Mouse (Mus musculus): ENCODE data around the gene Nphs1.

The Nphs1 gene

DNA sequence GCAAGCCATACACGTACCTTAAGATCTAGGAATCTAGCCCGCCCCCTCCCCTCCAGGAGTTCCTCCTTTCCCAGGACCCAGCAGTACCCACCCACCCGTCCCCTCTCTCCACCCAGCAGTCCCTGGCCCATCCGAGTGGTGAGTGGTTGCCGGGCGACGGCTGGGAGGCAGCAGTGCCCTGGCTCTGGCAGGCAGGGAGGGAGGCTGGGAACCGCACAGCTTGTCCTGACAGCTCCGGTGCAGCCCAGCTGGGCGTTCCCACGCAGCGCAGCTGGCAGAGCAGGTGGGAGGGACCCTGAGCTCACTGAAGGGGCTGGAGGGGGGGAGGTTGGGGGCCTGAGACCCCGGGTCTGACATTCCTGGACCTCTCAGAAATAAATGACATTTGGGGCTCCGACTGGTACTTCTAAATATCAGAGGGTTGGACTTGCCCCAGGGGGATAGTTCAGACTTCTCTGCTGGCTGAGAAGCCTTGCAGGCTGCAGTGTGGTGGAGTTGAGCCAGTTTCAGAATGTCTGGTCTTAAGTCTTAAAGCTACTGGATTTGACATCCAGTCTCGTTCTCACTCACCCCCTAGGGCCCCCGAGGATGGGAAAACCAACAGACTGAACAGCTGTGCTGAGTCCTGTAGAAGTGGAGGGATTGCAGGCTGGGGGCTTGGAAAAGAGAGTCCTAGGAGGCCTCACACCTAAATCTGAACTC lies at the start of gene Nphs1, which contains the start of gene Kirrel2:
Gene Nphs1, plus strand, starts transcription at position 687 of the 702 bp plus-strand sequence.
Gene Kirrel2, minus strand, starts transcription at position 62 of the 702 bp plus-strand sequence.
- DNase-seq (ENCODE audit: low spot score in 2 of 2): no peak

DNA sequence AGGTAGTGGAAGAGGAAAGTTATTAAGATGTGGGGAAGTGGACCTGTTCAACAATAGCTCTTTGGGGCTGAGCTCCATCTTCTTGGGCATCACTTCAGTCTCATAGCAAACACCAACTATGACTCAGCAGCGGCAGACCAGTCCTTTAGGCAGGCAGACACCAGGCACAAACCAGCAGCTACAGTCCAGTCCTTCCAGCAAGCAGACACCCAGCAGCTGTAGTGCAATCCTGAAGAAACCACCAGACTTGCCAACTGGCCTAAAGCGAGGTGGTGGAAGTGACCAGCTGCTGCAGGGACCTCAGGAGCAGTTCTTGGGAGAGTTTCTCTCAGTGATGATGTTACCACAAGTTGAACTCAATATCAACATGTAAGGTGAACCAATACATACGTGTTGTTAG lies 49.5 kb upstream of the Nphs1 start:
- no peak for DNase-seq (ENCODE audit: low spot score in 2 of 2)

DNA sequence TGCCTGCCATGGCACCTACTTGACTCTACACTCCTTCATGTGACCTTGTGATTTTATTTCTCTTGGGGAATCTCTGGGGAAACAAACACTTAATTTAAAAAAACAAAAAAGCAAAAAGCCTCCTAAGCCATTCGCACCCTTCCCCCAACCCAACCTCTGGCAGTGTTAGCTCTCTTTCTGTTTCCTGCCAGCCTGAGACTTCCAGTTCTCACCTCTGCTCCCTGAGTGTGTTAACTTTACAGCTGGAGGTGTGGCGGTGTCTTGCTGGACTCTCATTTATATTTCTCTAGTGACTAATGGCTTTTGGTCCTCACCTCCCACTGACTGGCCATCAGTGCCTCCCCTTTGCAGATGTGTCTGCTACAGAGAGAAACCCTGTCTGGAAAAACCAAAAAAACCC lies 48.3 kb upstream of the Nphs1 start:
- peak; percentile 61 to 80 for DNase-seq (ENCODE audit: low spot score in 2 of 2)

DNA sequence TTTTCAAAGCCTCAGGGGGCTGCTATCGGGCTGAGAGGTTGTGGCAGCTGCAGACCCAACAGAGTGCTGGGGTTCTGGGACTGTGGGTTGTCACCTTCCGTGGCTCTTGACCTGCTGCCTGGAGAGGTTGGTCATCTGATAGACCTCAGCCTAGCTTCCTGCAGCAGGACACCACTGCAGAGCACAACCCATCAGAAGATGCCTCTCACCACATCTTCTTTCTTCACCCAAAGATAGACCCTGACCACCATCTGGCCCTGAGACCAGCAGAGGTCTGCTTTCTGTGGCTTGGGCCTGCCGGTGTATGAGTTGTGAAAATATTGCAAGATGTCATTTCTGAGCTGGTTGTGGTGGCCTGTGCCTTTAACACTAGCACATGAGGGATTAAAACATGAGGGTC lies 47.1 kb upstream of the Nphs1 start:
- DNase-seq (ENCODE audit: low spot score in 2 of 2): peak; percentile 56 to 78

DNA sequence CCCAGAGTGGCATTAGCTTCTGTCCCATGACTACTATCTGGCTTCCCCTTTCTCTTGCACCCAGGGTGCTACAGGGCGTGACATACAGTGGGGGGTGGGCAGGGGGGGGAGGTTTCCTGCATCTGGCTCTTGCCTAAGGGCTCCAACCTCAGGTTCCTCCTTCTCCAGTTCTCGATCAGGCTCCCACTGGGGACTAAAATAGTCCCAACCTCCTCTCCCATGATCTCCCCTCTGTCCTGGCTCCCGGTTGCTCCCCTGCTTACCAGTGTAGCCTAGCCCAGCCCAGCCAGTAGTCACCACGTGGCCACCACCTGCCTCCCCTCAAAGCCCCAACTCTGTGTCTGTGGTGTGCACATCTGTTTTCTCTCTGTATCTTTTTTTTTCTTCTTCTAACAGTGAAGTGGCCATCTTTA lies 45.4 kb upstream of the Nphs1 start:
- peak in 1 of 2 experiments; percentile 69 for DNase-seq (ENCODE audit: low spot score in 2 of 2)

DNA sequence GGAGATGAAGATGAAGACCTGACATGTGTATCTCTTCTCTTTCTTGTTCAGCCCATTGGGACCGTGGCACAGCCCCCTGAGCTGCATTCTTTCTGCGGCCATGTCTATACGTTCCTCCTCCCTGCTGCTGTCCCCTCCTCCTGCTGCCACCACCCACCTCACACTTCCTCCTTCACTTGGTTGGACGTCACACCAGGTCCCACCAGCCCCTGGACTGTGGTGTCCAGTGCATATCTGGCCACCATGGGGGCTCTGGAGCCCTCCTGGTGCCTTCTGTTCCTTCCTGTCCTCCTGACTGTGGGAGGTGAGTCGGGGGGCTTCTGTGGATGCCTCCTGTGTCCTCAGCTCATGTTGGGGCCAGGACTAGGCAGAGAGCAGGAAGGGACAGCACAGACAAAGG lies 44.5 kb upstream of the Nphs1 start, which contains the start of gene Tyrobp:
Gene Tyrobp, plus strand, starts transcription at position 165 of the 400 bp plus-strand sequence.
- peak; percentile 65 to 78 for DNase-seq (ENCODE audit: low spot score in 2 of 2)

DNA sequence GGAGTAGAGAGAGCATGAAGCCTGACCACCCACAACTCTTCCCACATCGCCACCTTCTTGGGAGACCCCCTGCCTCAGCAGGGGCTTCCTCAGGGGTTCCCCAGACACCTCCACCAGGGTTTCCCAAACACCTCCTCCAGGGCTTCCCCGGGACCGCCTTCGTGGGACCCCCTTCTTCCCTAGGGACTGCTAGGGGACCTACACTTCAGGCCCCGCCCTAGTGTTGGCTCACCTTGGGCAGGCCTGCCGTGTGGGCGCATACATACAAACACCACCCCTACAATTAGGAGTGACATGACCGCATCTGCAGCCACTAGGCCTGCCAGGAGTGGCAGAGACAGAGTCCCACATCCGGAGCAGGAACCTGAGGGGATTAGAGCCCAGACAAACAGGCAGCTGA lies 40.3 kb upstream of the Nphs1 start:
- DNase-seq (ENCODE audit: low spot score in 2 of 2): peak; percentile 65 to 69

DNA sequence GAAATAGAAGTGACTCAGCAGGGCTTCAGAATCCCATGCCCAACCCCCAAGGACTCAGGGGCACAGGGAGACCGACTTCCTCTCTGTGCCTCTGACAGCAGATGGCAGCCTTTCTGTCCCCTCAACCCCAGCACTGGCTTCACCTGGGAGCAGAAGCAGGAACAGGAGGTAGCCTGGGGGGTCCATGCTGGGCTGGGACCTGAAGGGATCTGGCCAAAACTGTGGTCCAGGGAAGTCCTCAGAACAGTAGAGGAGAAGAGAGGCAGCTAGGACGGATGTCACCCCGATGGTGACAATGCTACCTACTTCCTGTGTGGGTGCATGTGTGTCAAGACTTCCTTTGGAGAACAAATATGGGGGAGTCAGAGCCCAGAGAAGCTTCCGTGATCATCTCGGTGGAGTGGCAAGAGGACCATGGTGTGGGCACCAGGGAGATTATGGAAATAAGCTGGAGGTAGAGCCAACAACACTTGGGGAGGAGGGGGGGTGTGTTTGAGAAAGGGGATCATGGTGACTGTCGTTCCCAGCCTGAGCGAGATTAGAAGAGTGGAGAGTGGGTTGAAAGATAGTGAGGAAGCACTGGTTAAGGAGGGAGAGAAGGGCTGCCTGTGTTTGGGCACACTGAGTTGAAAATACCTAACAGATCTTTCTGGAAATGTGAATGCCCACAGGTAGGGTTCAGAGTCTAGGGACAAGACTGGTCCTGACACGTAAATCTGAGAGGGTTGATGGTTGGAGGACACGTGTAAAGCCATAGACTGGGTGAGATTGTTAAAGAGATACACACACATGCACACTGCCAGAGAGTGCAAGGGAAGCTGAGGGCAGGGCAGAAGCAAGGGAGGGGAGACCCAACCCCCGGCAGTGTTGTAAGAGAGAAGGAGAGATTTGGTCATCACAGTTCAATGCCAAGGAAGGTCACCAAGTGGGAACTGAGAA lies 38.3 kb upstream of the Nphs1 start, which contains the start of gene Hcst:
Gene Hcst, minus strand, starts transcription at position 294 of the 939 bp plus-strand sequence.
- DNase-seq (ENCODE audit: low spot score in 2 of 2): peak; percentile 71 to 74

DNA sequence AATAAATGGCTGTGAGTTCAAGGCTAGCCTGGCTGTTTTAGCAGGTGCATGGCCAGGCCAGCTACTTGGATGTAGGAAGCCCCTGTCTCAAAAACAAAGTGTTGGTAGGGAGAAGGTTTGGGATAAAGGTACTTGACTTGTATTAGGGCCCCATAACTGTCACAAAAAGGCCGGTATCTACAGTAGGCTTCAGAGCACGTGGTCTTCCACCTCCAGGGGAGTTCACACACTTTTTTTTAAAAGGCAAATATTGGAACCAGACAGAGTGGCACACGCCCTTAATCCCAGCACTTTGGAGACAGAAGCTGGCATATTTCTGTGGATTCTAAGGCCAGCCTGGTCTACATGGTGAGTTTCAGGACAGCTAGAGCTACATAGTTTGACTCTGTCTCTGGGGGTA lies 37.4 kb upstream of the Nphs1 start:
- no peak for DNase-seq (ENCODE audit: low spot score in 2 of 2)

DNA sequence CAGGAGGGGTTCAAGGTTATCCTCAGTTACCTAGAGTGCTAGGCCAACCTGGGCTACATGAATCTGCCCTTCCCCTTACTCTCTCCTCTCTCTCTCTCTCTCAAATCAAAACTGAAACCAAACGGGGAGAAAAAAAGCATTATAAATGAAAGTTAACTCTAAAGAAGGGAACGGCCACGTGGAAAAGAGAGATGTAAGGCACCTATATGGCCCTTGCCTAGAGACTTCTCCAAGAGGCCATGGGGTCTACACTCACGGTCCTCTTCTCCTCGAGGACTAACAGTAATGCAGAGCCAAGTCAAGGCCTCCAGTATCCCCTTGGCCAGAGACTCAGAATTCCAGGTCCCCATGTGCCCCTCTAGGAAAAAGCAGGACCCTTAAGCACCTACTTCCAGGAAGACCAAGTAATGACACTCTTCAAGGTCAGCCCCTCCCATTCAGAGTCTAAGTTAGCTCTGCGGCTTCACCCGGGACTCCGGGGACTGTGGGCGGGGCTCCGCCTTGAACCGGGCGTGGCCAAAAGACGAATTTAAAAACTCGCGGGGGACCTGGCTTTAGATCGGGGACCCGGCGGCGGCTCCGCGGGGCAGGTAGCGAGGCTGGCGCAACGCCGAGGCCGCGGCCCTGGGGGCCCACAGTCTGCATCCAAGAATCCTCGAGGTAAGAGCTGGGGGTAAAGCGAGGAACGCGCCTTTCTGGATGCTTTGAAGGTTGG lies 36.8 kb upstream of the Nphs1 start, which contains the start of gene Nfkbid:
Gene Nfkbid, plus strand, starts transcription at position 558 of the 715 bp plus-strand sequence.
- DNase-seq (ENCODE audit: low spot score in 2 of 2): peak; percentile 87 to 90

DNA sequence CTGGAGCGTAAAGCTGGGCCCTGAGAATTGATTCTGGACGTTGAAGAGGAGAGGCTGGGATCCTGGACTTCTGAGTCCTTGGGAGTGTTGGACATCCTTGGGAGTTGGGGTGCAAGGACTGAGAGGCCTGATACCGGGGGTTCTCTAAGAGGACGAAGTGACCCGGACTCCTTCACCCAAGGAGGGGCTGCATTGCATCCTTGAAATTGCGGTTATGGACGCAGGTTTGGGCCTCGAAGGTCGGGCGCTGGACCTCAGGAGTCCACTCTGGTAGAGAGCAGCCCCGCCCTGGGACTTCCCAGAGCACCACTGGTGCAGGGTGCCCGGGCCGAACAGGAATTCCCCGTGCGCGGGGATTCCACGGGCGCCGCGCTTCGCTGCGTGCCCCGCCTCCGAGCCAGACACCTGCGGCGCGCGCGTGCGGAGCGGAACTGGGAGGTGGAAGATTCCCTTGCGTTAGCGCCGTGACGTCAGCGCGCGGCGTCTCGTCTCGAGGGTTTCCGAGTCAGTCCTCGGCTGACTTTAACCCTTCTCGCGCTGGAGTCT lies 36.2 kb upstream of the Nphs1 start:
- DNase-seq (ENCODE audit: low spot score in 2 of 2): peak; percentile 94 to 96

DNA sequence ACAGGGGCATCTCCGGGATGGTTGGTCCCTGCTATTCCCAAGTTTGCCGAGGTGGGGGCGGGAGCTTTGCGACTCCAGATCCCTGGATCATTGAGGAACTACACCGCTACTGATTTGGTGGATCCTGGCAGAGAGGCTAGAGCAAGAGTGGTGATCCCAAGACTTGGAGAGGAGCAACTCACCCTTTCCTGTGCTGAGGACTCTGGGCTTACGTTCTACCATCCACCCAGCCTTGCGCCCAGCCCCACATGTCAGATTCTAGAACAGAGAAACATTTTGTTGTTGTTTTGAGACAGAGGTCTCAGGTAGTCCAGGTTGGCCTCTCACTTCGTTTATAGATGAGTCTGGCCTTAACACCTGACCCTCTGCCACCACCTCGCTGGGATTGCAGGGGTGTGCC lies 35.6 kb upstream of the Nphs1 start:
- DNase-seq (ENCODE audit: low spot score in 2 of 2): peak in 1 of 2 experiments; percentile 36

DNA sequence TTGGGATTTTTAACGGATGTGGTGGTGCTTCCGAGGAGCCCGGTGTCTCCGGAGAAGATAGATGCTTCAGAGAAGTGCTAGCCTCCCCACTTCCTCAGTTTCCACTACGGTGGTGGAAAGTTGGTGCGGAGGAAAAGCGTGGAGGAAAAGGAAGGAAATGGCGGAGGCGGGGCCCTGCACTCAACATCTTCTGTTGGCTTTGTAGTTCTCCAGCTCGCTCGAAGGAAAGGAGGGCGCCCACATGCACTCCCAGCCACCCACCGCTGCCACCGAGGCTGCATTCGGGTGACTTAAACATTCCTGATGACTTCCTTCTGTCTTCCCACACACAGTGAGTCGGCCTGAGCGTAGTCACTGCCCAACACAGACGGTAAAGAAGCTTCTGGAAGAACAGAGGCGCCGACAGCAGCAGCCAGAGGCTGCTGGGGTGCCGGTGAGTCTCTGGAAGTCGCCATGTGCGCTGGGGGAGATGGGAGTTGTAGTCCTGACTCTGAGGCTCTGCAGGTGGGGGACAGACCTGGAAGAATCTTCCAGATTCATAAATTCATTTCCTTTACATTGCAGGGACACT lies 35.0 kb upstream of the Nphs1 start:
- no peak for DNase-seq (ENCODE audit: low spot score in 2 of 2)

DNA sequence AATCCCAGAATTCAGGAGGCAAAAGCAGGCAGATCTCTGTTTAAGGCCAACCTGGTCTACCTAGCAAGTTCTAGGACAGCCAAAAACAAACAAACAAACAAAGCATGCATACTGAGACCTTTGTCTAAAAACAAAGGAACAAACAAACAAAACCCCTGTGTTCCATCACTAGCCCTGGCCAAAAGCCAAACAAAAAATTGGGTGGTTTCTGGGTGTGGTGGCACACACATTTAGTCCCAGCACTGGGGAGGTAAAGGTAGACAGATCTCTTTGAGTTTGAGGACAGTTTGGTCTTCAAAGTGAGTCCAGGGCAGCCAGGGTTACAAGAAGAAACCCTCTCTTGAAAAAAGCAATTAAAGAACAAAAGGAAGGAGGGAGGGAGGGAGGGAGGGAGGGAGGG lies 28.8 kb upstream of the Nphs1 start:
- no peak for DNase-seq (ENCODE audit: low spot score in 2 of 2)

DNA sequence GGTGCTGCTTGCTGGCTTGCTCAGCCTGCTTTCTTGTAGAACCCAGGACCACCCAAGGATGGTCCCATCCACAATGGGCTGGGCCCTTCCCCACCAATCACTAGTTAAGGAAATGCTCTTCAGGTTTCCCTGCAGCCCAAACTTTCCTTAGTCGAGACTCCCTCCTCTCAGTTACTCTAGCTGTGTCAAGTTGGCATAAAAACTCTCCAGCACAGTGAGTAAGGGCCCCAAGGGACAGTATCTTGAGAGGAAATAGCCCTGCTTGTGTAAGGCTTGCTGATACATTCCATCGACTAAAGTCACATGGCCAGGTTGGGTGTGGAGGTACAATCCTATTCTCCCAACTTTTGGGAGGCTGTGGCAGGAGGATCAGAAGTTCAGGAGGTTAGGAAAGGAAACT lies 27.9 kb upstream of the Nphs1 start:
- DNase-seq (ENCODE audit: low spot score in 2 of 2): no peak

DNA sequence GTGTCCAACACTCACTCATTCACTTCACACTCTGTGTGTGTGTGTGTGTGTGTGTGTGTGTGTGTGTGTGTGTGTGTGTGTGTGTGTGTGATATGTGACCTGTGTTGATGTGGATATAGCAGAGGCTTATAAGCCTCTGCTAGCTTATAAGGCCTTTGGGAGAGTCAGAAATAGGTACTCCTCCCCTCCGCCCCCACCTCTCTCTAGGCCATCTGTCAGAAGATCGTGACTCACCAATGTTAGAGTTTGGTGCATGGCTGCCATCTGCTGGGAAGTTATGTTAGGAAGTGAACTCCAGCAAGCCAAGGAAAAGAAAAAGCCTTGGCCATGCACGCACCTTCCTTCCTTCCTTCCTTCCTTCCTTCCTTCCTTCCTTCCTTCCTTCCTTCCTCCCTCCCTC lies 26.3 kb upstream of the Nphs1 start:
- peak; percentile 63 to 81 for DNase-seq (ENCODE audit: low spot score in 2 of 2)

DNA sequence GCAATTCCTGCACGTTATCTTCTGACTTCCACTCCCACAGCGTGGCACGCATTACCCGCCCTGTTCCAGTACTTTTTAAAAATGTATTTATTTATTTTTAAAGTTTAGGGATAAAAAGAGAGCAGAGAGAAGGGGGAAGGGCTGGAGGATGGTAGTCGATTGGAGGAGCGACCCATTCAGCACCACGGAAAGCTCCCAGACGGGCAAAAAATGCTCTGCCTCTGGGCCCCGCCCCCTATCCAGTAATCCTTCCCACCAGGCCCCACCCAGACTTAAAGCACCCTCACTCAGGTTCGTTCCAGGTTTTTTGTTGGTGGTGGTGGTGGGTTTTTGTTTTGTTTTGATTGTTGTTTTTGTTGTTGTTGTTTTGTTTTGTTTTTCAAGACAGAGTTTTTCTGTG lies 23.9 kb upstream of the Nphs1 start:
- DNase-seq (ENCODE audit: low spot score in 2 of 2): no peak

DNA sequence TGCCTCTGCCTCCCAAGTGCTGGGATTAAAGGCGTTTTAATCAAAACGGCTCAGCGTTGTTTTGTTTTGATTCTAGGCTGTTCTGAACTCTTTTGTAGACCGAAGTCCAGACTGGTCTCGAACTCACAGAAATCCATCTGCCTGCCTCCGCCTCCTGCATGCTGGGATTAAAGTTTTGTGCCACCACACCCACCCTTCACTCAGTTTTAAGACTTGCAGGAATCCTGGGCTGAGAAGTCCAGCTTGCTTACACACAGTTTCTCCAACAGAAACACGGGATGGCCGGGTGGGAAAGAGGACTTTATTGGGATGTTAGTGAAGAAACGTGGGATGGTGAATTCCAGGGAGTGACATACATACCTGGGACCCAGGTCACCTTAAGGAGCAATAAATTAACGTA lies 23.4 kb upstream of the Nphs1 start:
- no peak for DNase-seq (ENCODE audit: low spot score in 2 of 2)

DNA sequence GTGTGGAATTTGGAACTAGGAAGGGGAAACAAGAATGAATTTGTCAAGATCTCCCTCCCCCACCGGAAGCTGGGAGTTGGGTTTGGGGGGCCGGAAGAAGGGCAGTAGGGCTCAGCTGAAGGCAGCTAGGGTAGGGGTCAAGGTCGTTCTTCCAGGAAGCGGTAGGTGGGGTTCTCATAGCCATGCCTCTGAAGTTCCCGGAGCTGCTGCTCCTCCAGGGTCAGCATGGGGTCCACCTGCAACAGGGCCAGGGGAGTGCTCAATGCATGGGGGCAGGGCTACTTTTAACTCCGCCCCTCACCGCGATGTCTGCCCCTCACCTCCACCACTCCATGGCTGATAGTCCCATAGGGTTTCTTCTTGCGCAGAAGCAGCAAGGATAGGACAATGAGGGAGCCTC lies 23.0 kb upstream of the Nphs1 start:
- DNase-seq (ENCODE audit: low spot score in 2 of 2): no peak

DNA sequence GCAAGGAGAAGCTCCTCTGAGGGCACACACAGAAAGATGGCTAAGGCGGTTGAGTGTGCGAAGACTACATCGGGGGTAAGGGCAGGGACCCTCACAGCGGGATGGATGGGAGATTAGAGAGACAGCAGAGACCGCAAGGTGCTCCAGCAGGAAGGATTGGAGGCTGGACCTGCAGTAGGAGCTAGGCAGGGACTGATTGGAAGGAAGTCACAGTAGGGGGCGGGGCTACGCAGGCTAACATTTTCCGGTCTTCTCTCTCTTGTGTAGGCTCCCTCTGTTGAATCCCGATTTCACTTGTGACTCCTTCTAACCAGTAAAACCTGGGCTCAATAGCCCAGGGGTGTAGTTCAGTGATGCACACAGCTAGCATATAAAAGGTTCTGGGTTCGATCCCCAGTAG lies 21.2 kb upstream of the Nphs1 start:
- no peak for DNase-seq (ENCODE audit: low spot score in 2 of 2)

DNA sequence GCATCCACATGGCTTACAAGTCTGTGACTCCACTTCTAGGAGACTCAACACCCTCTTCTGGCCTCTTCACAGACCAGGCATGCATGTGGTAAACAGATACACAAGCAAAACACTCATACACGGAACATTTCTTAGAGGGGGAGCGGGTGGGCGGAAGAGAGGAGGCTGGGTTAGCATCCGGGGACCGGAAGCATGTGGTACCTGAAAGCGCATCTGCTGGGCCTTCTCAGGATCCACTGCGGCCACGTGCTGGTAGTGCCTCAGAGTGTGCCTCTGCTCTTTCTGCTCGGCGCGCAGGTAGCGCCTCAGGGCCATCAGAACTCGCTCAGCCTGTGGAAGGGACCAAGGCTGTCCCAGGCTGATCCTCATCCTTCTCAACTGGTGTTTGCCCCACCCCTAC lies 18.4 kb upstream of the Nphs1 start:
- no peak for DNase-seq (ENCODE audit: low spot score in 2 of 2)
